Mouse (Mus musculus) lung, postnatal 0 days (tissue): ENCODE measurements around the gene Cybrd1.

Source experiments
- CTCF ChIP-seq: IDR thresholded peaks from 2 replicates; pipeline ENCODE4 v1.5.1; 2016; ENCODE audit warnings: antibody characterized with exemption, mild to moderate bottlenecking
- EP300 ChIP-seq: IDR thresholded peaks from 2 replicates; pipeline ENCODE4 v1.6.1; 2016; ENCODE audit warnings: antibody characterized with exemption, mild to moderate bottlenecking, control low read depth

- no peak for TF ChIP-seq CTCF
- TF ChIP-seq EP300: no peak
Measured at GRCm38 (mm10) chr2:71105469-71106215, 12.1 kb upstream of the Cybrd1 start.
